Mouse (Mus musculus): ENCODE measurements around the gene Morn1. TPM values are rescaled to one million over a fixed set of nuclear protein-coding genes. Genes with fewer than 3 reads are reported as not detected.

Gene Morn1
- polyA plus RNA-seq, 1 experiment: 6.5 TPM

GRCm38 (mm10) chr4:155178274-155178673 is 91.9 kb downstream of the Morn1 start:
- peaks cover 4% of the 10 kb centered on the region for H3K4me1 ChIP-seq (ENCODE audit: control insufficient read depth, insufficient read depth, low read length)
- WGBS: 6% methylated on average over 6 of the region's 6 CpGs
- no peak overlapping the region for H3K27ac ChIP-seq (ENCODE audit: control insufficient read depth, insufficient read depth, low read depth, low read length, poor library complexity)
- H3K4me3 ChIP-seq (replicated peaks; ENCODE audit: control insufficient read depth, low read depth, low read length): no peak overlapping the region
- TF ChIP-seq CTCF (IDR thresholded peaks at IDR 0.05; ENCODE audit: control insufficient read depth, insufficient read depth, low read length): no peak
- no peak for TF ChIP-seq POLR2A (IDR thresholded peaks at IDR 0.05; ENCODE audit: borderline replicate concordance, control insufficient read depth, low read depth, low read length)

GRCm38 (mm10) chr4:155178981-155179512 is 92.7 kb downstream of the Morn1 start:
- Histone ChIP-seq H3K4me1 (ENCODE audit: control insufficient read depth, insufficient read depth, low read length) (peaks cover 4% of the 10 kb centered on the region), H3K4me3 (replicated peaks; ENCODE audit: control insufficient read depth, low read depth, low read length) (no peak overlapping the region), H3K27ac (ENCODE audit: control insufficient read depth, insufficient read depth, low read depth, low read length, poor library complexity) (no peak overlapping the region)
- WGBS: 16% methylated on average over 3 of the region's 3 CpGs
- TF ChIP-seq CTCF (IDR thresholded peaks at IDR 0.05; ENCODE audit: control insufficient read depth, insufficient read depth, low read length): no peak
- TF ChIP-seq POLR2A (IDR thresholded peaks at IDR 0.05; ENCODE audit: borderline replicate concordance, control insufficient read depth, low read depth, low read length): no peak

GRCm38 (mm10) chr4:155183201-155183600 is 96.8 kb downstream of the Morn1 start:
- Histone ChIP-seq H3K27ac (ENCODE audit: control insufficient read depth, insufficient read depth, low read depth, low read length, poor library complexity) (no peak overlapping the region), H3K4me3 (replicated peaks; ENCODE audit: control insufficient read depth, low read depth, low read length) (no peak overlapping the region), H3K4me1 (ENCODE audit: control insufficient read depth, insufficient read depth, low read length) (peaks cover 8% of the 10 kb centered on the region)
- TF ChIP-seq POLR2A (IDR thresholded peaks at IDR 0.05; ENCODE audit: borderline replicate concordance, control insufficient read depth, low read depth, low read length): no peak
- no peak for TF ChIP-seq CTCF (IDR thresholded peaks at IDR 0.05; ENCODE audit: control insufficient read depth, insufficient read depth, low read length)
- WGBS: 82% methylated on average over 7 of the region's 7 CpGs

GRCm38 (mm10) chr4:155184248-155185070 is 98.1 kb downstream of the Morn1 start:
- Histone ChIP-seq H3K27ac (ENCODE audit: control insufficient read depth, insufficient read depth, low read depth, low read length, poor library complexity) (no peak overlapping the region), H3K4me1 (ENCODE audit: control insufficient read depth, insufficient read depth, low read length) (peaks cover 4% of the 10 kb centered on the region; the same call in 1 of the 2 replicates), H3K4me3 (replicated peaks; ENCODE audit: control insufficient read depth, low read depth, low read length) (no peak overlapping the region)
- TF ChIP-seq CTCF (IDR thresholded peaks at IDR 0.05; ENCODE audit: control insufficient read depth, insufficient read depth, low read length): no peak
- TF ChIP-seq POLR2A (IDR thresholded peaks at IDR 0.05; ENCODE audit: borderline replicate concordance, control insufficient read depth, low read depth, low read length): no peak
- 73% methylated on average over 18 of the region's 18 CpGs for WGBS

GRCm38 (mm10) chr4:155185845-155186244 is 99.5 kb downstream of the Morn1 start:
- 84% methylated on average over 9 of the region's 9 CpGs for WGBS
- TF ChIP-seq CTCF (IDR thresholded peaks at IDR 0.05; ENCODE audit: control insufficient read depth, insufficient read depth, low read length) (no peak), POLR2A (IDR thresholded peaks at IDR 0.05; ENCODE audit: borderline replicate concordance, control insufficient read depth, low read depth, low read length) (no peak)

GRCm38 (mm10) chr4:155187192-155187674 is 100.9 kb downstream of the Morn1 start:
- 9% methylated on average over 3 of the region's 3 CpGs for WGBS
- Histone ChIP-seq H3K4me3 (replicated peaks; ENCODE audit: control insufficient read depth, low read depth, low read length) (no peak overlapping the region), H3K27ac (ENCODE audit: control insufficient read depth, insufficient read depth, low read depth, low read length, poor library complexity) (peak overlapping the region; percentile 43), H3K4me1 (ENCODE audit: control insufficient read depth, insufficient read depth, low read length) (peaks cover 4% of the 10 kb centered on the region; the same call in 1 of the 2 replicates)
- TF ChIP-seq POLR2A (IDR thresholded peaks at IDR 0.05; ENCODE audit: borderline replicate concordance, control insufficient read depth, low read depth, low read length) (no peak), CTCF (IDR thresholded peaks at IDR 0.05; ENCODE audit: control insufficient read depth, insufficient read depth, low read length) (no peak)

More at GRCm38 (mm10) chr4:155185845-155186244, 99.5 kb downstream of the Morn1 start:
- Histone ChIP-seq H3K4me1 (ENCODE audit: control insufficient read depth, insufficient read depth, low read length) (peaks cover 4% of the 10 kb centered on the region; the same call in 1 of the 2 replicates), H3K4me3 (replicated peaks; ENCODE audit: control insufficient read depth, low read depth, low read length) (no peak overlapping the region), H3K27ac (ENCODE audit: control insufficient read depth, insufficient read depth, low read depth, low read length, poor library complexity) (no peak overlapping the region)

- H3K4me3 ChIP-seq (replicated peaks; ENCODE audit: control insufficient read depth, low read depth, low read length): no peak overlapping the region
- TF ChIP-seq CTCF (IDR thresholded peaks at IDR 0.05; ENCODE audit: control insufficient read depth, insufficient read depth, low read length) (no peak), POLR2A (IDR thresholded peaks at IDR 0.05; ENCODE audit: borderline replicate concordance, control insufficient read depth, low read depth, low read length) (no peak)
- WGBS: 72% methylated on average over 8 of the region's 8 CpGs
- peaks cover 4% of the 10 kb centered on the region; the same call in 1 of the 2 replicates for H3K4me1 ChIP-seq (ENCODE audit: control insufficient read depth, insufficient read depth, low read length)
- no peak overlapping the region for H3K27ac ChIP-seq (ENCODE audit: control insufficient read depth, insufficient read depth, low read depth, low read length, poor library complexity)
Observed at GRCm38 (mm10) chr4:155188341-155188740, 102.0 kb downstream of the Morn1 start.

GRCm38 (mm10) chr4:155188803-155189202 is 102.4 kb downstream of the Morn1 start:
- Histone ChIP-seq H3K4me1 (ENCODE audit: control insufficient read depth, insufficient read depth, low read length) (peaks cover 4% of the 10 kb centered on the region; the same call in 1 of the 2 replicates), H3K27ac (ENCODE audit: control insufficient read depth, insufficient read depth, low read depth, low read length, poor library complexity) (no peak overlapping the region)
- TF ChIP-seq POLR2A (IDR thresholded peaks at IDR 0.05; ENCODE audit: borderline replicate concordance, control insufficient read depth, low read depth, low read length): no peak
- TF ChIP-seq CTCF (IDR thresholded peaks at IDR 0.05; ENCODE audit: control insufficient read depth, insufficient read depth, low read length): no peak

More at GRCm38 (mm10) chr4:155188803-155189202, 102.4 kb downstream of the Morn1 start:
- no peak overlapping the region for H3K4me3 ChIP-seq (replicated peaks; ENCODE audit: control insufficient read depth, low read depth, low read length)

Data from bone marrow, adult 2 months (tissue).